Mouse (Mus musculus) CH12.LX (cell line): ENCODE data around the gene Adam11. TPM values are rescaled to one million over a fixed set of nuclear protein-coding genes. Genes with fewer than 3 reads are reported as not detected.

Experiments
- DNase-seq: peaks from one replicate; pipeline ENCODE4 v3.0.0-alpha.2; 2013; ENCODE audit errors: extremely low read depth
- H3K27ac ChIP-seq: 2 replicates; pipeline ENCODE4 v1.5.1; 2012; ENCODE audit warnings: low read depth, mild to moderate bottlenecking, control low read depth, moderate library complexity; ENCODE audit not compliant: insufficient read depth
- H3K27me3 ChIP-seq: replicated peaks from 2 replicates; pipeline ENCODE3; 2012; ENCODE audit warnings: inconsistent platforms
- H3K36me3 ChIP-seq, 2 experiments: replicated peaks in 1 of 2; 2 replicates each; pipeline versions ENCODE3 to v1.6.1; 2012; ENCODE audit warnings: inconsistent platforms in 1 of 2, low read length in 1 of 2, mild to moderate bottlenecking in 1 of 2, mixed read lengths in 1 of 2, moderate library complexity in 1 of 2; ENCODE audit not compliant: control insufficient read depth in 1 of 2, insufficient read depth in 1 of 2
- H3K4me1 ChIP-seq, 2 experiments: 2 replicates each; pipeline ENCODE4 v1.6.1; 2012; ENCODE audit warnings: inconsistent platforms in 1 of 2, moderate library complexity in 1 of 2; ENCODE audit not compliant: insufficient read depth in 2 of 2, control insufficient read depth in 1 of 2
- H3K4me2 ChIP-seq: 2 replicates; pipeline ENCODE4 v1.6.1; 2012; ENCODE audit warnings: low read depth, mild to moderate bottlenecking, control low read depth; ENCODE audit not compliant: poor library complexity, insufficient read depth, severe bottlenecking
- H3K4me3 ChIP-seq, 3 experiments: fragments of 150-350 bp in 1 of 3; sonication (generic) in 1 of 3; replicated peaks in 1 of 3; 2 replicates each; pipeline versions ENCODE3 to v1.5.1; 2011 to 2012; ENCODE audit warnings: low read depth in 2 of 3, low read length in 2 of 3, mild to moderate bottlenecking in 2 of 3, moderate library complexity in 2 of 3, control low read depth in 1 of 3, improper control_type of control experiment in 1 of 3, inconsistent platforms in 1 of 3, mixed read lengths in 1 of 3; ENCODE audit not compliant: poor library complexity in 1 of 3
- H3K79me2 ChIP-seq: replicated peaks from 2 replicates; pipeline ENCODE4 v1.6.1; 2012; ENCODE audit warnings: mild to moderate bottlenecking, moderate library complexity; ENCODE audit not compliant: control insufficient read depth, poor library complexity, insufficient read depth, severe bottlenecking; ENCODE audit errors: extremely low read depth
- H3K9ac ChIP-seq: 2 replicates; pipeline ENCODE4 v1.6.1; 2012; ENCODE audit warnings: low read depth, mild to moderate bottlenecking, control low read depth, moderate library complexity; ENCODE audit not compliant: insufficient read depth
- H3K9me3 ChIP-seq: replicated peaks from 2 replicates; pipeline ENCODE3; 2012; ENCODE audit warnings: low read length, inconsistent platforms, mixed read lengths
- CHD2 ChIP-seq: IDR thresholded peaks from 2 replicates; pipeline ENCODE4 v1.6.1; 2011; ENCODE audit warnings: low read length, improper control_type of control experiment
- EP300 ChIP-seq: IDR thresholded peaks from 2 replicates; pipeline ENCODE4 v1.6.1; 2011; ENCODE audit warnings: low read length, improper control_type of control experiment
- ETS1 ChIP-seq: conservative IDR thresholded peaks from 2 replicates; pipeline ENCODE4 v1.6.1; 2012; ENCODE audit warnings: low read depth, mild to moderate bottlenecking, inconsistent platforms, low read length, improper control_type of control experiment, moderate library complexity
- HCFC1 ChIP-seq: IDR thresholded peaks from 2 replicates; pipeline ENCODE4 v1.6.1; 2012; ENCODE audit warnings: low read depth, mild to moderate bottlenecking, inconsistent platforms, low read length, improper control_type of control experiment
- IRF4 ChIP-seq: IDR thresholded peaks from 2 replicates; pipeline ENCODE4 v1.6.1; 2014; ENCODE audit warnings: low read depth, mild to moderate bottlenecking, inconsistent platforms, low read length, improper control_type of control experiment
- JUN ChIP-seq: IDR thresholded peaks from 2 replicates; pipeline ENCODE4 v1.6.1; 2011; ENCODE audit warnings: low read depth, mild to moderate bottlenecking, low read length, improper control_type of control experiment, moderate library complexity; ENCODE audit not compliant: insufficient read depth
- JUND ChIP-seq: conservative IDR thresholded peaks from 2 replicates; pipeline ENCODE4 v1.6.1; 2011; ENCODE audit warnings: low read depth, low read length, improper control_type of control experiment
- MAX ChIP-seq: IDR thresholded peaks from 2 replicates; pipeline ENCODE4 v1.6.1; 2011; ENCODE audit warnings: low read length, improper control_type of control experiment
- MXI1 ChIP-seq: IDR thresholded peaks from 2 replicates; pipeline ENCODE4 v1.6.1; 2011; ENCODE audit warnings: mild to moderate bottlenecking, low read depth, low read length, improper control_type of control experiment
- NELFE ChIP-seq: IDR thresholded peaks from 2 replicates; pipeline ENCODE4 v1.6.1; 2011; ENCODE audit warnings: low read depth, low read length, improper control_type of control experiment
- PAX5 ChIP-seq: IDR thresholded peaks from 2 replicates; pipeline ENCODE4 v1.6.1; 2012; ENCODE audit warnings: low read length, inconsistent platforms, mixed read lengths
- POLR2A ChIP-seq: IDR thresholded peaks from 2 replicates; pipeline ENCODE4 v1.6.1; 2011; ENCODE audit warnings: low read depth, mild to moderate bottlenecking, improper control_type of control experiment, low read length
- POLR2AphosphoS2 ChIP-seq: IDR thresholded peaks from 2 replicates; pipeline ENCODE4 v1.6.1; 2011; ENCODE audit warnings: low read depth, low read length, improper control_type of control experiment
- RAD21 ChIP-seq: IDR thresholded peaks from 2 replicates; pipeline ENCODE4 v1.6.1; 2011; ENCODE audit warnings: low read depth, mild to moderate bottlenecking, low read length, improper control_type of control experiment, moderate library complexity
- RCOR1 ChIP-seq: conservative IDR thresholded peaks from 2 replicates; pipeline ENCODE4 v1.6.1; 2012; ENCODE audit warnings: low read depth, mild to moderate bottlenecking, inconsistent platforms, low read length, improper control_type of control experiment
- SIN3A ChIP-seq: IDR thresholded peaks from 2 replicates; pipeline ENCODE4 v1.6.1; 2012; ENCODE audit warnings: low read length, improper control_type of control experiment, inconsistent platforms
- SMC3 ChIP-seq: IDR thresholded peaks from 2 replicates; pipeline ENCODE4 v1.6.1; 2011; ENCODE audit warnings: low read depth, low read length, improper control_type of control experiment
- TBP ChIP-seq: conservative IDR thresholded peaks from 2 replicates; pipeline ENCODE4 v1.6.1; 2011; ENCODE audit warnings: low read depth, low read length, improper control_type of control experiment
- USF1 ChIP-seq: IDR thresholded peaks from 2 replicates; pipeline ENCODE4 v1.6.1; 2014; ENCODE audit warnings: low read depth, mild to moderate bottlenecking, inconsistent platforms, low read length, improper control_type of control experiment
- ZKSCAN1 ChIP-seq: IDR thresholded peaks from 2 replicates; pipeline ENCODE4 v1.6.1; 2012; ENCODE audit warnings: low read depth, inconsistent platforms, low read length, improper control_type of control experiment, borderline replicate concordance
- ZMIZ1 ChIP-seq: IDR thresholded peaks from 2 replicates; pipeline ENCODE4 v1.6.1; 2012; ENCODE audit warnings: low read depth, mild to moderate bottlenecking, inconsistent platforms, low read length, improper control_type of control experiment
- ZNF384 ChIP-seq: IDR thresholded peaks from 2 replicates; pipeline ENCODE4 v1.6.1; 2012; ENCODE audit warnings: low read depth, low read length, improper control_type of control experiment, inconsistent platforms
- dilution Hi-C: fragments of 300-500 bp; cut with MboI; formaldehyde crosslinking; loops from 2 replicates; pipeline ENCODE4 v1.14.3; 2020; ENCODE audit warnings: low sequenced_read_pairs; ENCODE audit not compliant: extremely low pct_unique_long_range_greater_than_20kb, extremely low pct_ligation_motif_present
- in situ Hi-C: fragments of 300-500 bp; cut with MboI; formaldehyde crosslinking; loops from 3 replicates; pipeline ENCODE4 v1.14.3; 2019; ENCODE audit warnings: low sequenced_read_pairs, low pct_ligation_motif_present, low pct_unique_long_range_greater_than_20kb, mixed read lengths
- polyA plus RNA-seq: library from polyadenylated mRNA; unstranded; fragments of >175 nt; gene quantifications from 2 replicates; pipeline ENCODE4 v1.2.1, GENCODE M21; 2012; ENCODE audit warnings: low read depth; ENCODE audit not compliant: insufficient read length
- total RNA-seq, 2 experiments: library from RNA; depleted of rRNA; stranded (reverse); fragments of 300-350 nt in 1 of 2; fragments of >200 nt in 1 of 2; gene quantifications; 2 replicates each; pipeline ENCODE4 v1.2.3; 2012 to 2014

The Adam11 gene
- total and polyA plus RNA-seq, 3 experiments, result not detected

GRCm38 (mm10) chr11:102778165-102778564 lies 16.9 kb downstream of the Adam11 start:
- H3K36me3 ChIP-seq, result no peaks in the 10 kb centered on the region
- no peak for DNase-seq
- dilution Hi-C loops (no loop called here), in situ Hi-C loops (loop anchor here (10.0 kb wide), 1 partner anchor 87 kb away; no protein-coding TSS in a partner anchor)
- TF ChIP-seq RAD21 (no peak), RCOR1 (no peak), IRF4 (no peak)
- no peak overlapping the region for H3K4me2 ChIP-seq
- H3K27ac ChIP-seq, result no peak overlapping the region
- H3K4me3 ChIP-seq, result no peak overlapping the region
- peaks cover 12% of the 10 kb centered on the region for H3K9me3 ChIP-seq
- peaks cover 4% of the 10 kb centered on the region in 2 experiments; a peak in 1 of 4 replicates for H3K4me1 ChIP-seq
- H3K79me2 ChIP-seq, result no peaks in the 10 kb centered on the region
- H3K27me3 ChIP-seq, result peaks cover 94% of the 10 kb centered on the region
- no peak overlapping the region for H3K9ac ChIP-seq

- H3K9ac ChIP-seq, result no peak overlapping the region
- H3K36me3 ChIP-seq, result no peaks in the 10 kb centered on the region
- TF ChIP-seq POLR2A (no peak), HCFC1 (no peak), POLR2AphosphoS2 (no peak), ZKSCAN1 (no peak), ZNF384 (no peak), MAX (no peak), JUN (no peak), NELFE (no peak), USF1 (no peak), ZMIZ1 (no peak), PAX5 (no peak), CHD2 (no peak), SMC3 (no peak), TBP (no peak), ETS1 (no peak), EP300 (no peak), JUND (no peak), SIN3A (no peak), MXI1 (no peak)
- H3K27ac ChIP-seq, result no peak overlapping the region
- DNase-seq, result no peak
- peaks cover 12% of the 10 kb centered on the region for H3K9me3 ChIP-seq
- dilution Hi-C loops (no loop called here), in situ Hi-C loops (loop anchor here (10.0 kb wide), 1 partner anchor 86 kb away; no protein-coding TSS in a partner anchor)
- no peak overlapping the region for H3K4me3 ChIP-seq
- peaks cover 94% of the 10 kb centered on the region for H3K27me3 ChIP-seq
- no peaks in the 10 kb centered on the region for H3K79me2 ChIP-seq
- H3K4me1 ChIP-seq, result peaks cover 4% of the 10 kb centered on the region in 2 experiments; a peak in 1 of 4 replicates
- H3K4me2 ChIP-seq, result no peak overlapping the region
Measured at GRCm38 (mm10) chr11:102778597-102778996, 17.4 kb downstream of the Adam11 start.
